Mouse (Mus musculus) yolk sac, embryonic 10.5 days (tissue): ENCODE measurements around the gene Slc41a2.

Experiments
- DNase-seq: peaks from one replicate; pipeline ENCODE4 v3.0.0-alpha.2; 2017; ENCODE audit warnings: low spot score

Slc41a2 gene

GRCm38 (mm10) chr10:83313033-83313432 is 24.6 kb downstream of the Slc41a2 start:
- DNase-seq = no peak

- no peak for DNase-seq
Observed at GRCm38 (mm10) chr10:83310356-83310755, 27.3 kb downstream of the Slc41a2 start.

- no peak for DNase-seq
Observed at GRCm38 (mm10) chr10:83301687-83302086, 36.0 kb downstream of the Slc41a2 start.

- DNase-seq = no peak
Observed at GRCm38 (mm10) chr10:83301054-83301453, 36.6 kb downstream of the Slc41a2 start.

GRCm38 (mm10) chr10:83297017-83297416 is 40.7 kb downstream of the Slc41a2 start:
- DNase-seq = no peak

- no peak for DNase-seq
Observed at GRCm38 (mm10) chr10:83294746-83295145, 42.9 kb downstream of the Slc41a2 start.

GRCm38 (mm10) chr10:83293352-83293751 is 44.3 kb downstream of the Slc41a2 start:
- DNase-seq = no peak

- DNase-seq = no peak
Observed at GRCm38 (mm10) chr10:83291731-83292130, 46.0 kb downstream of the Slc41a2 start.

GRCm38 (mm10) chr10:83287828-83288227 is 49.9 kb downstream of the Slc41a2 start:
- no peak for DNase-seq

- DNase-seq = no peak
Observed at GRCm38 (mm10) chr10:83286399-83286798, 51.3 kb downstream of the Slc41a2 start.

GRCm38 (mm10) chr10:83285724-83286256 is 51.9 kb downstream of the Slc41a2 start:
- DNase-seq = no peak

- no peak for DNase-seq
Observed at GRCm38 (mm10) chr10:83284916-83285315, 52.8 kb downstream of the Slc41a2 start.

GRCm38 (mm10) chr10:83266731-83267130 is 71.0 kb downstream of the Slc41a2 start:
- DNase-seq = no peak

GRCm38 (mm10) chr10:83266241-83266640 is 71.4 kb downstream of the Slc41a2 start:
- DNase-seq = no peak

- no peak for DNase-seq
Observed at GRCm38 (mm10) chr10:83264680-83265079, 73.0 kb downstream of the Slc41a2 start.

- no peak for DNase-seq
Observed at GRCm38 (mm10) chr10:83264056-83264455, 73.6 kb downstream of the Slc41a2 start.

- DNase-seq = no peak
Observed at GRCm38 (mm10) chr10:83261264-83261663, 76.4 kb downstream of the Slc41a2 start.

- no peak for DNase-seq
Observed at GRCm38 (mm10) chr10:83251377-83251776, 86.3 kb downstream of the Slc41a2 start.

GRCm38 (mm10) chr10:83248036-83248435 is 89.6 kb downstream of the Slc41a2 start:
- no peak for DNase-seq

GRCm38 (mm10) chr10:83245720-83246119 is 92.0 kb downstream of the Slc41a2 start:
- DNase-seq = no peak

- DNase-seq = peak; percentile 78
Observed at GRCm38 (mm10) chr10:83244131-83244530, 93.6 kb downstream of the Slc41a2 start.

GRCm38 (mm10) chr10:83242106-83242686 is 95.5 kb downstream of the Slc41a2 start:
- no peak for DNase-seq

- no peak for DNase-seq
Observed at GRCm38 (mm10) chr10:83234391-83234790, 103.3 kb downstream of the Slc41a2 start.

- DNase-seq = no peak
Observed at GRCm38 (mm10) chr10:83233967-83234366, 103.7 kb downstream of the Slc41a2 start.
